Mouse (Mus musculus) limb, embryonic 11.5 days (tissue): ENCODE results near the gene H2afz. TPM values are rescaled to one million over a fixed set of nuclear protein-coding genes. Genes with fewer than 3 reads are reported as not detected.

Source experiments
- ATAC-seq: fragments of 200-750 bp; cut with Nextera tagmentation; 2 replicates; pipeline ENCODE4 v1.8.0; 2017; ENCODE audit warnings: low read depth; ENCODE audit not compliant: insufficient number of reproducible peaks, low FRiP score, low TSS enrichment
- DNase-seq: peaks from one replicate; pipeline ENCODE4 v3.0.0-alpha.2; 2015; ENCODE audit warnings: low spot score
- H3K27ac ChIP-seq: fragments of 300-500 bp; sonication (generic); replicated peaks from 2 replicates; pipeline ENCODE4 v1.5.1; 2014; ENCODE audit warnings: low read depth, mild to moderate bottlenecking, low read length
- H3K27me3 ChIP-seq: fragments of 300-500 bp; sonication (generic); 2 replicates; pipeline ENCODE4 v1.6.1; 2014; ENCODE audit warnings: mild to moderate bottlenecking, low read length, mixed read lengths; ENCODE audit not compliant: control insufficient read depth, insufficient read depth
- H3K36me3 ChIP-seq: fragments of 300-500 bp; sonication (generic); 2 replicates; pipeline ENCODE4 v1.6.1; 2014; ENCODE audit warnings: mild to moderate bottlenecking, low read length, moderate library complexity, mixed read lengths; ENCODE audit not compliant: control insufficient read depth, insufficient read depth
- H3K4me1 ChIP-seq: fragments of 300-500 bp; sonication (generic); 2 replicates; pipeline ENCODE4 v1.6.1; 2014; ENCODE audit warnings: low read length, mixed read lengths; ENCODE audit not compliant: control insufficient read depth, insufficient read depth
- H3K4me2 ChIP-seq: fragments of 300-500 bp; sonication (generic); 2 replicates; pipeline ENCODE4 v1.6.1; 2014; ENCODE audit warnings: low read depth, mild to moderate bottlenecking, moderate library complexity; ENCODE audit not compliant: severe bottlenecking
- H3K4me3 ChIP-seq: fragments of 300-500 bp; sonication (generic); 2 replicates; pipeline ENCODE4 v1.5.1; 2014; ENCODE audit warnings: low read depth, low read length
- H3K9ac ChIP-seq: fragments of 300-500 bp; sonication (generic); 2 replicates; pipeline ENCODE4 v1.6.1; 2014; ENCODE audit warnings: mild to moderate bottlenecking, low read length
- H3K9me3 ChIP-seq: fragments of 300-500 bp; sonication (generic); 2 replicates; pipeline ENCODE4 v1.6.1; 2016; ENCODE audit warnings: low read length; ENCODE audit not compliant: control insufficient read depth
- WGBS: fragments of 180-500 bp; shearing (Covaris S2); extraction: QIAGEN DNeasy Blood & Tissue Kit; methylation state at CpG from one replicate; pipeline ENCODE4 v1.1.7; 2014; 5-methylcytosine and 5-hydroxymethylcytosine counted together
- polyA plus RNA-seq: library from polyadenylated mRNA; unstranded; fragments of >200 nt; fragmentation: Nextera tagmentation; extraction: Ambion mirVana; gene quantifications from 2 replicates; pipeline ENCODE4 v1.2.1, GENCODE M21; 2014

Gene H2afz
- polyA plus RNA-seq, 1 experiment from 2014 or later: 3,406 TPM

- H3K36me3 ChIP-seq: peaks cover 3% of the 10 kb centered on the region
- H3K9me3 ChIP-seq: no peaks in the 10 kb centered on the region
- no peak overlapping the region for H3K4me3 ChIP-seq
- H3K4me2 ChIP-seq: no peak overlapping the region
- H3K4me1 ChIP-seq: no peaks in the 10 kb centered on the region
- DNase-seq: no peak
- H3K27ac ChIP-seq: no peak overlapping the region
- H3K27me3 ChIP-seq: no peaks in the 10 kb centered on the region
- no peak for ATAC-seq
- WGBS: 80% methylated on average over 3 of the region's 3 CpGs
- no peak overlapping the region for H3K9ac ChIP-seq
These were observed 26.8 kb downstream of the H2afz start for GRCm38 (mm10) chr3:137891089-137891488.

GRCm38 (mm10) chr3:137892118-137892517, 27.8 kb downstream of the H2afz start:
- no peak for DNase-seq
- Histone ChIP-seq H3K27me3 (no peaks in the 10 kb centered on the region), H3K27ac (no peak overlapping the region), H3K4me2 (no peak overlapping the region), H3K9me3 (no peaks in the 10 kb centered on the region), H3K36me3 (peaks cover 3% of the 10 kb centered on the region), H3K4me1 (no peaks in the 10 kb centered on the region), H3K9ac (no peak overlapping the region), H3K4me3 (no peak overlapping the region)
- 90% methylated on average over 4 of the region's 4 CpGs for WGBS
- no peak for ATAC-seq

- no peak for DNase-seq
- no peak overlapping the region for H3K4me2 ChIP-seq
- no peak overlapping the region for H3K9ac ChIP-seq
- ATAC-seq: no peak
- no peaks in the 10 kb centered on the region for H3K9me3 ChIP-seq
- WGBS: 90% methylated on average over 4 of the region's 4 CpGs
- peaks cover 3% of the 10 kb centered on the region for H3K36me3 ChIP-seq
- H3K27me3 ChIP-seq: no peaks in the 10 kb centered on the region
- no peak overlapping the region for H3K27ac ChIP-seq
- H3K4me3 ChIP-seq: no peak overlapping the region
- no peaks in the 10 kb centered on the region for H3K4me1 ChIP-seq
These were observed 29.5 kb downstream of the H2afz start for GRCm38 (mm10) chr3:137893789-137894188.

- no peaks in the 10 kb centered on the region for H3K27me3 ChIP-seq
These were observed 30.9 kb downstream of the H2afz start for GRCm38 (mm10) chr3:137895196-137895595.

GRCm38 (mm10) chr3:137896386-137896785, 32.1 kb downstream of the H2afz start:
- Histone ChIP-seq H3K4me2 (no peak overlapping the region), H3K36me3 (peaks cover 3% of the 10 kb centered on the region), H3K9ac (no peak overlapping the region), H3K27ac (no peak overlapping the region), H3K4me1 (no peaks in the 10 kb centered on the region), H3K9me3 (no peaks in the 10 kb centered on the region), H3K27me3 (no peaks in the 10 kb centered on the region), H3K4me3 (no peak overlapping the region)
- ATAC-seq (no peak), DNase-seq (no peak)
- 63% methylated on average over 4 of the region's 4 CpGs for WGBS

More at GRCm38 (mm10) chr3:137895196-137895595, 30.9 kb downstream of the H2afz start:
- Histone ChIP-seq H3K27ac (no peak overlapping the region), H3K4me1 (no peaks in the 10 kb centered on the region), H3K4me2 (no peak overlapping the region), H3K9ac (no peak overlapping the region), H3K4me3 (no peak overlapping the region), H3K36me3 (peaks cover 3% of the 10 kb centered on the region), H3K9me3 (no peaks in the 10 kb centered on the region)
- WGBS: 93% methylated on average over 3 of the region's 3 CpGs
- ATAC-seq (no peak), DNase-seq (peak; percentile 28)

GRCm38 (mm10) chr3:137896867-137897266, 32.6 kb downstream of the H2afz start:
- WGBS: 94% methylated on average over 3 of the region's 3 CpGs
- H3K27me3 ChIP-seq: no peaks in the 10 kb centered on the region
- no peak overlapping the region for H3K9ac ChIP-seq
- no peak for ATAC-seq
- no peaks in the 10 kb centered on the region for H3K9me3 ChIP-seq
- H3K36me3 ChIP-seq: peaks cover 3% of the 10 kb centered on the region
- H3K4me3 ChIP-seq: no peak overlapping the region
- H3K27ac ChIP-seq: no peak overlapping the region
- H3K4me1 ChIP-seq: no peaks in the 10 kb centered on the region
- DNase-seq: no peak
- H3K4me2 ChIP-seq: no peak overlapping the region

- ATAC-seq: no peak
- 93% methylated on average over 5 of the region's 5 CpGs for WGBS
- DNase-seq: no peak
These were observed 33.4 kb downstream of the H2afz start for GRCm38 (mm10) chr3:137897685-137898084.

GRCm38 (mm10) chr3:137900149-137900548, 35.9 kb downstream of the H2afz start:
- Histone ChIP-seq H3K9me3 (no peaks in the 10 kb centered on the region), H3K4me2 (no peak overlapping the region), H3K4me3 (no peak overlapping the region), H3K9ac (no peak overlapping the region), H3K27ac (no peak overlapping the region), H3K27me3 (no peaks in the 10 kb centered on the region), H3K36me3 (peaks cover 5% of the 10 kb centered on the region), H3K4me1 (no peaks in the 10 kb centered on the region)
- 91% methylated on average over 10 of the region's 10 CpGs for WGBS
- ATAC-seq: no peak
- DNase-seq: no peak

More at GRCm38 (mm10) chr3:137897685-137898084, 33.4 kb downstream of the H2afz start:
- Histone ChIP-seq H3K4me2 (no peak overlapping the region), H3K27ac (no peak overlapping the region), H3K9ac (no peak overlapping the region), H3K4me1 (no peaks in the 10 kb centered on the region), H3K4me3 (no peak overlapping the region), H3K27me3 (no peaks in the 10 kb centered on the region), H3K9me3 (no peaks in the 10 kb centered on the region), H3K36me3 (peaks cover 3% of the 10 kb centered on the region)

GRCm38 (mm10) chr3:137913093-137913492, 48.8 kb downstream of the H2afz start:
- no peak for DNase-seq
- ATAC-seq: no peak

More at GRCm38 (mm10) chr3:137913093-137913492, 48.8 kb downstream of the H2afz start:
- Histone ChIP-seq H3K9me3 (no peaks in the 10 kb centered on the region), H3K36me3 (no peaks in the 10 kb centered on the region), H3K27ac (no peak overlapping the region), H3K4me1 (no peaks in the 10 kb centered on the region), H3K4me2 (no peak overlapping the region), H3K9ac (no peak overlapping the region), H3K27me3 (no peaks in the 10 kb centered on the region), H3K4me3 (no peak overlapping the region)
- 80% methylated on average over 2 of the region's 2 CpGs for WGBS
